Mouse (Mus musculus) hindbrain, embryonic 15.5 days (tissue): ENCODE results near the gene Zfp710. TPM values are rescaled to one million over a fixed set of nuclear protein-coding genes. Genes with fewer than 3 reads are reported as not detected.

Experiments
- ATAC-seq: fragments of 200-750 bp; cut with Nextera tagmentation; 2 replicates; pipeline ENCODE4 v1.8.0; 2017; ENCODE audit warnings: low read depth, moderate number of reproducible peaks, moderate TSS enrichment; ENCODE audit not compliant: low FRiP score
- H3K27ac ChIP-seq: fragments of 300-500 bp; sonication (generic); replicated peaks from 2 replicates; pipeline ENCODE4 v1.5.1; 2015; ENCODE audit warnings: mild to moderate bottlenecking, inconsistent platforms
- H3K27me3 ChIP-seq: fragments of 300-500 bp; sonication (generic); 2 replicates; pipeline ENCODE4 v1.6.1; 2015; ENCODE audit warnings: control low read depth, inconsistent platforms
- H3K36me3 ChIP-seq: fragments of 300-500 bp; sonication (generic); 2 replicates; pipeline ENCODE4 v1.6.1; 2015; ENCODE audit warnings: control low read depth, inconsistent platforms
- H3K4me1 ChIP-seq: fragments of 300-500 bp; sonication (generic); replicated peaks from 2 replicates; pipeline ENCODE4 v1.6.1; 2015; ENCODE audit warnings: control low read depth, inconsistent platforms
- H3K4me2 ChIP-seq: fragments of 300-500 bp; sonication (generic); 2 replicates; pipeline ENCODE4 v1.6.1; 2015; ENCODE audit warnings: moderate library complexity, mild to moderate bottlenecking, inconsistent platforms
- H3K4me3 ChIP-seq: fragments of 300-500 bp; sonication (generic); 2 replicates; pipeline ENCODE4 v1.5.1; 2015; ENCODE audit warnings: mild to moderate bottlenecking, inconsistent platforms
- H3K9ac ChIP-seq: fragments of 300-500 bp; sonication (generic); 2 replicates; pipeline ENCODE4 v1.6.1; 2015; ENCODE audit warnings: inconsistent platforms
- H3K9me3 ChIP-seq: fragments of 300-500 bp; sonication (generic); 2 replicates; pipeline ENCODE4 v1.6.1; 2016; ENCODE audit warnings: control low read depth, inconsistent platforms
- WGBS: fragments of 180-500 bp; shearing (Covaris S2); methylation state at CpG from one replicate; pipeline ENCODE4 v1.1.7; 2015; 5-methylcytosine and 5-hydroxymethylcytosine counted together
- polyA plus RNA-seq: library from polyadenylated mRNA; unstranded; fragments of >200 nt; fragmentation: Nextera tagmentation; extraction: Ambion mirVana; gene quantifications from 2 replicates; pipeline ENCODE4 v1.2.1, GENCODE M21; 2015

The Zfp710 gene
- polyA plus RNA-seq, 1 experiment from 2014 or later = 16.3 TPM

- Histone ChIP-seq H3K36me3 (peaks cover 50% of the 10 kb centered on the region), H3K9me3 (no peaks in the 10 kb centered on the region), H3K4me1 (peaks cover 5% of the 10 kb centered on the region; the same call in 1 of the 2 replicates), H3K4me3 (no peak overlapping the region), H3K9ac (no peak overlapping the region), H3K27me3 (no peaks in the 10 kb centered on the region), H3K4me2 (no peak overlapping the region), H3K27ac (no peak overlapping the region; the same call in 1 of the 2 replicates)
- ATAC-seq = no peak
- 66% methylated on average over 13 of the region's 13 CpGs for WGBS
Measured at GRCm38 (mm10) chr7:80091004-80091865, 66.6 kb downstream of the Zfp710 start.

DNA sequence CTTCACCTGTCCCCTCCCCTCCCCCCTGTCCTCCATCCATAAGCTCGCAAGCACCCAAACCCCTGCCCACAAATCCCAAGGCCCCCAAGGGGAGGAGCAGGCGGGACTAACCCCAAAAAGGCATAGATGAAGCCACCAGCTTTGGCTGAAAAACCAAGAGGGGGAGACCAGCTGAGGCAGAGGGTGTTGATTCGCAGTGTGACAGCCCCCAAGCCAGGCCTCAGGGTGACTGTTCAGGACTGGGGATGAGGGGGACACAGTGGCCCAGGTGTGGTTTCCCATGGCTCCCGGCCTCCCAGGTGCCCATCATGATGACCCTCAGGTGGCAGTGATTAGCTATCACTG lies 67.2 kb downstream of the Zfp710 start:
- Histone ChIP-seq H3K27me3 (no peaks in the 10 kb centered on the region), H3K4me2 (no peak overlapping the region), H3K9ac (no peak overlapping the region), H3K9me3 (no peaks in the 10 kb centered on the region), H3K27ac (no peak overlapping the region; the same call in 1 of the 2 replicates), H3K36me3 (peaks cover 50% of the 10 kb centered on the region), H3K4me1 (peaks cover 5% of the 10 kb centered on the region; the same call in 1 of the 2 replicates), H3K4me3 (no peak overlapping the region)
- 73% methylated on average over 4 of the region's 4 CpGs for WGBS
- ATAC-seq = no peak

DNA sequence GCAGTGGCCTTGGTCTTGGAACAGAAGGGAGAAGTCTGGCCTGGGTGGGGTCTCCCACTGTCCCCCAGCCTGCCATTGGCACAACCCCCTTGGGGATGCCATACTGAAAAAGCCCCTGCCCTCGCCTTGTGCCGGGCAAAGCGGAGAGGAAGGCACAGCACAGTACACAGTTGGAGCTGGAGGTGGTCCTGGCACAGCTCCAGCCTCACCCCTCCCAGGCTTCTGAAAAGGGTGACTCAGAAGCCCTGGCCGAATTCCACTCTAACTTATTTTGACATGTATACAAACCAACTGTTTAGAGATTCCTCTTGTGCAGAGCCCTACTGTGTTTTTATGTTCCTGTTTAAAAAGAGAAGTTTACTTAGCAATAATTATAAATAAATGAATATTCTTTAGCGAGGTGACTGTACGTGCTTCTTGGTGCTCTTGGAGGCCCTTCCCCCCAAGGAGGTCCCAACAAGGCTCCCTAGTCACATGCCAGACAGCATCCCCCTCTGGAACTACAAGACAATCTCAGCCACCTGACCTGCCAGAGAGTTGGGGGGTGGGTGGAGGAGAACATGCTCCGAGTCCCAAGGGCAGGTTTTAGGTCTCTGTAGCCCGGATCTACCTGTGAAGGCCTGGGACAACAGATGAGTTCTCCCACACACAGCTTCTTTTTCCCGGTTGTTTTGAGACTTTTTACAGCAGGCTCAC lies 67.9 kb downstream of the Zfp710 start:
- Histone ChIP-seq H3K9ac (no peak overlapping the region), H3K27me3 (no peaks in the 10 kb centered on the region), H3K9me3 (no peaks in the 10 kb centered on the region), H3K4me2 (no peak overlapping the region), H3K36me3 (peaks cover 49% of the 10 kb centered on the region), H3K4me3 (no peak overlapping the region), H3K4me1 (peaks cover 5% of the 10 kb centered on the region; the same call in 1 of the 2 replicates), H3K27ac (no peak overlapping the region)
- ATAC-seq = peak; percentile 40; the same call in 1 of the 2 replicates
- 57% methylated on average over 9 of the region's 9 CpGs for WGBS

DNA sequence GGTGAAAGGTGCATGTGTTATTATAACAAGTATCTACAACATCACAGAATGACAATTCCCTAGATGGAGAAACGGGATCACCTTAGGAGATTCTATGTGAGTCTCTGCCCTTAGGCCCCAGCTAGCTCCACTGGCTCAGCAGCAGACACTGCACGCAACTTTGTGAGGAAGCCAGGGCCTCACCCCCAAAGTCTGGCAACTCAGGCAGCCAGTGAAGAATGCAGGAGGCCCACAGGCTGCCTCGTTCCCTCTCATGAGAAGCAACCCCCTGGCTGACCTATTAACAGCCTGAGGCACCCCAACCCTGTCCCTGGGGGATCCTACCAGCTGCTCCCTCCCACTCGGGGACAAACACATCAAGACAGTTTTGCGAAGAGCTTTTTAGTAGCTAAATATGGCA lies 69.9 kb downstream of the Zfp710 start:
- Histone ChIP-seq H3K9me3 (no peaks in the 10 kb centered on the region), H3K9ac (no peak overlapping the region), H3K36me3 (peaks cover 65% of the 10 kb centered on the region), H3K4me2 (no peak overlapping the region), H3K27me3 (no peaks in the 10 kb centered on the region), H3K4me1 (peaks cover 5% of the 10 kb centered on the region; the same call in 1 of the 2 replicates), H3K27ac (no peak overlapping the region), H3K4me3 (no peak overlapping the region)
- WGBS = 50% methylated on average over 5 of the region's 5 CpGs
- ATAC-seq = no peak

DNA sequence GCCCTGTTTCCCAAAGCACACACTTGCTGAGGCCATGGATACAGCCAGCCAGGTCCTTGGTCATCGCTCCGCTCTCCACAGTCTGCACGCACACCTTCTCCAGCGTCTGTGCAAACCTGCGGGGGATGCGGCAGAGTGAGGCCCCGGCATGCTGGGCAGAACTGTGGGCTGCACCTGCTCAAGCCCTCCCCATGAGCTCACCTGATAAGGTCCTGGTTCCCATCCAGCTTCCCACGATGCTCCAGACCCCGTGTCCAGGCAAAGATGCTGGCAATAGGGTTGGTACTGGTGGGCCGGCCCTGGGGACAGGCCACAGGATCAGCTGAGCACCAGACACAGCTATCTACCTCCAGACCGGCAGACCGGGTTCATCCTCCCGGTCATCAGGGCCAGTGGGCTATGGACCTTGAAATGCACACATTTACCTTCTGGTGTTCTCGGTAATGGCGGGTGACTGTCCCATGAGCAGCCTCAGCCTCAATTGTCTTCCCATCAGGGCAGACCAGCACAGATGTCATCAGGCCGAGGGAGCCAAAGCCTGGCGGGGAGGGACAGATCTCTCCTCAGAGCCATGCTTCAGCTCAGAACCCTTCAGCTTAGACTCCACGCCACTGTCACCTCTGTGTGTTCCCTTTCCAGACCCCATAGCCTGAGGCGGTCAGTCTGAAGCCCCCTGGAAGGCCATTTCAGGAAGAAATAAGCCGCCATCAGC lies 71.1 kb downstream of the Zfp710 start:
- ATAC-seq = peak; percentile 27; the same call in 1 of the 2 replicates
- Histone ChIP-seq H3K9ac (no peak overlapping the region), H3K36me3 (peaks cover 78% of the 10 kb centered on the region), H3K9me3 (no peaks in the 10 kb centered on the region), H3K27me3 (no peaks in the 10 kb centered on the region), H3K4me2 (no peak overlapping the region), H3K27ac (no peak overlapping the region), H3K4me3 (no peak overlapping the region), H3K4me1 (peaks cover 5% of the 10 kb centered on the region; the same call in 1 of the 2 replicates)
- WGBS = 89% methylated on average over 20 of the region's 20 CpGs

- H3K9me3 ChIP-seq = no peaks in the 10 kb centered on the region
- H3K36me3 ChIP-seq = peaks cover 82% of the 10 kb centered on the region
- no peak overlapping the region for H3K4me2 ChIP-seq
- no peaks in the 10 kb centered on the region for H3K27me3 ChIP-seq
- H3K4me3 ChIP-seq = no peak overlapping the region
- 95% methylated on average over 13 of the region's 13 CpGs for WGBS
- H3K9ac ChIP-seq = no peak overlapping the region
- no peak overlapping the region for H3K27ac ChIP-seq
- ATAC-seq = no peak
- peaks cover 5% of the 10 kb centered on the region; the same call in 1 of the 2 replicates for H3K4me1 ChIP-seq
Measured at GRCm38 (mm10) chr7:80098389-80098976, 73.9 kb downstream of the Zfp710 start.

DNA sequence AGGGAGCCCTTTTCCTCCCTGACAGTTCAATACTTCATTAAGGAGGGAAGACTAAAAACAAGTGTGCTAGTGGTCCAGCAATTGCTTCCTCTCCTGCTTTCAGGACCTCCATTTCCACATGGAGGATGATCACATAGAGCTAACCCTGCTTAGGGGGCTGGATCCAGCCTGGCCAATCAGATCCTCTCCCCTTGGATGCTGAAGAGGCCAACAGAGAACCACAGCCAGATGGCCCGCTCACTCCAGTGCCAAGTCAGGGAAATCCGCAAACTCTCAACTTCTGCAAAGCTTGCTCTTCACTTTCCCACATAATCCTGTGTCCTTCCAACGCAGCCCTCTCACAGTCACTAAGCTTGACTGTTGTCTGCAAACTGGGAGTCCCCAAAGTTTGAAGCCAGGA lies 78.7 kb downstream of the Zfp710 start:
- no peak for ATAC-seq
- Histone ChIP-seq H3K4me1 (peaks cover 5% of the 10 kb centered on the region; the same call in 1 of the 2 replicates), H3K27ac (no peak overlapping the region), H3K9ac (no peak overlapping the region), H3K9me3 (no peaks in the 10 kb centered on the region), H3K4me2 (no peak overlapping the region), H3K4me3 (no peak overlapping the region), H3K36me3 (peaks cover 39% of the 10 kb centered on the region), H3K27me3 (no peaks in the 10 kb centered on the region)
- 75% methylated on average over 3 of the region's 3 CpGs for WGBS

DNA sequence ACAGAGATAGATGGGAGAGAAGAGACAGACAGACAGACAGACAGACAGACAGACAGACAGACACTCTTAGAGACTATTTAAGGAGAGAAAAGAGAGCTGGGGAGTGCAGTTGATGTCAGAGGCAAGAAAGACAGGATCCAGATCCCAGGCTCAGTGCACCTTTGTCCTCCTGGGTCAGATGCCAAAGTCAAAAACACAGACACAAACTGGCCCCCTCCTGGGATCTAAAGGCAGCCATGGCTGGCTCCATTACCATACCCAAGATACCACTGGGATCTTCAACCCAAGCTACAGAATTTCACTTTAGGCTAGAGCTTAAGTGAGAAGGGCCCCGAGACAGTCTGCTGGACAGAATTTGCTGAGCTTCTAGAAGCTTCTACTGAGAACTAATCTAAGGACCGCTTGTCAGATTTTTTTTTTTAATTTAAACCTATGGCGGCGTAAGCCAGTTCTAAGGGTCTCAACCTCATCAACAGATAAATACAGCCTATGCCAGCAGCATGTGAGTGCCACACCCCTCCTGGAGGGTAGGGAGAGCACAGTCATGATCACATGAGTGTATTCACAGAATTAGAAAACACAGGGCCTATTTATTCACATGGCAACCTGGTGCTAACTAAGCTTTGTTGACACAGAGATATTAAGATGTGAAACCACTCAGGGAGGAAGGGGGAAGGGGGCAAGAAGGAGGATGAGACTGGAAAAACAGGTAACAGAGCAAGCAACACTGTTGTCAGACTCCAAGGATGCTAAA lies 81.2 kb downstream of the Zfp710 start:
- H3K4me3 ChIP-seq = no peak overlapping the region
- no peaks in the 10 kb centered on the region for H3K27me3 ChIP-seq
- peaks cover 14% of the 10 kb centered on the region for H3K36me3 ChIP-seq
- WGBS = 93% methylated on average over 4 of the region's 4 CpGs
- H3K4me2 ChIP-seq = no peak overlapping the region
- no peak overlapping the region for H3K27ac ChIP-seq
- H3K9ac ChIP-seq = no peak overlapping the region
- ATAC-seq = no peak
- H3K9me3 ChIP-seq = no peaks in the 10 kb centered on the region
- peaks cover 6% of the 10 kb centered on the region for H3K4me1 ChIP-seq

DNA sequence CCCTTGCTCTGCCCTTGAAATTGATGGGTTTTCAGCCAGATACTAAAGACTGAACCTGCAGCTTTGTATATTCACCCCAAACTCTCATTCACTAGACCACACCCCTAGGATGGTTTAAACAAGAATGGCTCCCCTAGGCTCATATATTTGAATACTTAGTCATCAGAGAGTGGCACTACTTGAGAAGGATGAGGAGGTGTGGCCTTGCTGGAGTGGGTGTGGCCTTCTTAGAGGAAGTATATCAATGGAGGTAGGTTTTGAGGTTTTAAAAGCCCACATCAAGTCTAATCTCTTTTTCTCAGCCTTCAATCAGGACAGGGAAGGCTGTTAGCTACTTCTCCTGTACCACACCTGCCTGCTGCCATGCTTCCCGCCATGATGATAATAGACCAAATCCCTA lies 81.8 kb downstream of the Zfp710 start:
- Histone ChIP-seq H3K9ac (no peak overlapping the region), H3K27ac (no peak overlapping the region), H3K9me3 (no peaks in the 10 kb centered on the region), H3K4me1 (peaks cover 12% of the 10 kb centered on the region), H3K4me3 (no peak overlapping the region), H3K27me3 (no peaks in the 10 kb centered on the region), H3K4me2 (no peak overlapping the region), H3K36me3 (peaks cover 8% of the 10 kb centered on the region; the same call in 1 of the 2 replicates)
- WGBS = 100% methylated on average over 1 of the region's 1 CpGs
- no peak for ATAC-seq

DNA sequence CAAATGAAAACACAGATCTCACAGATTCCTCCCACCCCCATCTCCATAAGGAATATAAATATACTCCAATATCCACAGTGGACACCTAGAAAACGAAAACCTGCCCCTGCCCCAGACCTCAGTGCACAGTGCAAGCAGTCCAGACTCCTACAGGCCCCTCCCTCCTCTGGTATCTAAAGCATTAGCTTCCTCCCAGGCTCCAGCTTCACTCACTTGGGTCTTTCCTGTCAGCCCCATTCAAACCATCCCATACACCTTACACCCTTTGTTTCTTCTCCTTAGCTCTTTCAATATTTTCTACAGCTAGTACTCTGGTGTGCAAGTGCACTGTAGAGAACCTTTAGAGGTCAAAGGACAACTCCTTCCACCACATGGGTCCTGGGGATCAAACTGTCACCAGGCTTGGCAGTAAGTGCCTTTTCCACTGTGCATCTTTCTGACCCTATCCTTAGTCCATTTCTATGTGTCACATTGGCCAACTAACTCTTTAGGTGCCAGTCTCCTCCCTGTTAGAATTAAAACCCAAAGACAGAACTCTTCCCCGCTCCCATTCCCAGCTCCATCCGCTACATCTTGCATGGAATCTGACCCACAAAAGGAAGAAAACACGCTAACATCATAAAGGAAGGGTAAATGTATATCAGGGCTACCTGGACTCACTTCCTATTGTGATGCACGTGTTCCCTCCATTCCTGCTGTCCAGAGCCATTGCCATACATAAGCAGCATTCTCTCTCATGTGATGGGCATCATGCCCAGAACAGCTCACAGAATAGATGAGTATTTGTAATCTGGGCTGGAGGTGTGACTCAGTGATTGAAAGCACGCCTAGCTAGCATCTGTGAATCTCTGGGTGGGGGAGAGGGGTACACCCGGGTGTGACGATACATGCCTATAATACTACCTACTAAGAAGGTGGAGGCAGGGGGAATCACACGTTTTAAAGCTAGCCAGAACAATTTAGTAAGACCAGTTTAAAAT lies 86.7 kb downstream of the Zfp710 start:
- H3K27ac ChIP-seq = no peak overlapping the region
- no peak for ATAC-seq
- H3K27me3 ChIP-seq = no peaks in the 10 kb centered on the region
- H3K4me1 ChIP-seq = peaks cover 44% of the 10 kb centered on the region
- H3K9ac ChIP-seq = no peak overlapping the region
- H3K36me3 ChIP-seq = no peaks in the 10 kb centered on the region
- WGBS = 68% methylated on average over 9 of the region's 9 CpGs
- no peak overlapping the region for H3K4me3 ChIP-seq
- H3K9me3 ChIP-seq = no peaks in the 10 kb centered on the region
- no peak overlapping the region for H3K4me2 ChIP-seq
